Mouse (Mus musculus): ENCODE measurements around the gene Sez6l2.

The Sez6l2 gene

DNA sequence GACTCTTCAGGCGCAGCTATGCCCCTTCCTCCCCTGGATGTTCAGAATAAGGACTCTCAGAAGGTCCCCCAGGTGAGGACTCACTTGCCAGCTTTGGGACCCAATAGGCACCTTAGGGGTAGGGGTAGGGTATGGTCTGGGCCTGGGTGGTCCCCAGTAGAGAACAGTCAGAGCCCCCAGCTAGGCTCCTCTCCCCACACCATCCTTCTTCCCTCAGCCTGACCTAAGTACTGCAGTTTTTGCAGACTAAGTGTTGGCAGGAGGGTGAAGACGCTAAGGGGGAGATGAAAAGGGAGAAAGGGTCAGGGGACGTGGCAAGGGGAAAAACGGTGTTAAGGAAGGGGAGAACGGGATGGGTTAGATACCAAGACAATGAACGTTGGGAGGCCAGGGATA, 67.6 kb downstream of the Sez6l2 start:
- Histone ChIP-seq H3K27me3 (ENCODE audit: control insufficient read depth, insufficient read depth, low read length, poor library complexity, severe bottlenecking) (no peaks in the 10 kb centered on the region), H3K36me3 (ENCODE audit: control insufficient read depth, insufficient read depth, low read length, poor library complexity, severe bottlenecking) (no peaks in the 10 kb centered on the region; the same call in 1 of the 2 replicates)
- no peak for DNase-seq (ENCODE audit: low read depth, low spot score)

DNA sequence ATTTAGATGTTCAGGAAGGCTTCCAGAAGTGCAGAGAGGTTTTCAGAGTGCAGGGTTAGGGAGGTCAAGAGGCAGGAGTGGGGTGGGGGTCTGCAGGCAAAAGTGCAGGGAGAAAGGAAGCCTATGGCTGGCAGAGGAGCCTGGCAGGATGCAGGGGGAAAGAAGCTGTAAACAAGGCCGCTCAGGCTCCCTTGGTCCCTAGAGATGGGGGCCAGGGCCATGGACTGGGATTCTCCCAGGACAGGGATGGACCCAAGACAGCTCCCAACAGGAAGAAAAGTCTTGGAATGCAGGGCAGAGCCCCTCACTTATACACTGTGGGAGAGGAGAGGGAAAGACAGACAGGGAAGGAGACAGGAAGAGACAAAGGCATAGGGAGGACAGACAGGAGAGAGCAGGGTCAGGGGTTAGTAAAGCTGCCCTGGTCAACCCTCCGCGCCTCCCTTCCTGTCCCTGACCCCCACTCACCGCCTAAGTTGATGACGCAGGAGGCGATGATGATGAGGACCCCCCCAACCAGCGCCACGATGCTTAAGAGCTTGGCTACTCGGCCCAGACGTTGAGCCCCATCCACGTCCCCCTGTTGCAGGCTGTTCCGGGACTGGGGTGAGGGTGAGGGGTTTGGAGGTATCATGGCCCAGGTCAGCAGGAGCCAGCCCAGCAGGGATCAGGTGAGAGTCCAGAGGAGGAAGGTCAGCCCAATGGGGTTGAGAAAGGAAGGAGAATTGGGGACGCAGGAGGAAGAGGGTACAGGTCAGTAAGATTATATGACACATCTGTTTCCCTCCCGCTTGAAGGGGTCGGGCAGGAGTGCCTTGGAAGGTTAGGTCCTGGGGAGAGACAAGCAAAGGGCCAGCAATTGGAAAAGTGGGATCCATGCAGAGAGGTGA, 68.3 kb downstream of the Sez6l2 start:
- peaks cover 2% of the 10 kb centered on the region for H3K36me3 ChIP-seq (ENCODE audit: control insufficient read depth, insufficient read depth, low read length, poor library complexity, severe bottlenecking)
- DNase-seq (ENCODE audit: low read depth, low spot score), result no peak

DNA sequence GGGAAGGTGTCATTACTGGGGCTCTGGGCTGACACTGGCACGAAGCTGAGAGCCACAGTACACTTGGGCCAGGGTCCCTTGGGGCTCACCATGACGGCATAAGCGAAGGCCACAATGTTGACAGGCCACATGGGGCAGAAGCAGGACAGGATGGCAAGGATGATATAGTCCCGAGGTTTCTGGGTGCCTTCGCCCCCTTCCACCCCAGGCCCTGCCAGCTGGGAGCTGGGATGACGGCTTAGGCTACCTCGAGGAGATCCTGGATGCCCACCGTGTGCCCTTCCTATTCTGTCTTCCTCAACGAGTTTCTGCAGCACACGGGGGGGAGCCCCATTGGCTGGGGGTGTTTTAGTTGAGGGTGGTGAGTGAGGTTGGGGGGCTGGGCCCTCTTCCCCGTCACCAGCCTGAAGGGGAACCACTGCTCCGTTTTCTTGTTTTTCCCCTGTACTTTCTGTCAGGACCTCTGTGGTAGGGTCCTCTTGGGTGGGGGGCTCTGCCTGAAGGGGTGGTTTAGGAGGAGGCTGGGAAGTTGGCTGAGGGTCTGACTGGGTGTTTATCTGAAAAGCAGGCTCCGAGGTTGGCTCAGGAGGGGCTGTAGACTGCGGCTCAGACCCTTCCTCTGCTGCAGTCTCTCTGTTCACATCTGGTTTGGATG, 69.1 kb downstream of the Sez6l2 start:
- H3K36me3 ChIP-seq (ENCODE audit: control insufficient read depth, insufficient read depth, low read length, poor library complexity, severe bottlenecking), result peaks cover 8% of the 10 kb centered on the region
- H3K27me3 ChIP-seq (ENCODE audit: control insufficient read depth, insufficient read depth, low read length, poor library complexity, severe bottlenecking), result no peaks in the 10 kb centered on the region
- DNase-seq (ENCODE audit: low read depth, low spot score), result no peak

More for the DNA sequence above, 68.3 kb downstream of the Sez6l2 start:
- no peaks in the 10 kb centered on the region for H3K27me3 ChIP-seq (ENCODE audit: control insufficient read depth, insufficient read depth, low read length, poor library complexity, severe bottlenecking)

DNA sequence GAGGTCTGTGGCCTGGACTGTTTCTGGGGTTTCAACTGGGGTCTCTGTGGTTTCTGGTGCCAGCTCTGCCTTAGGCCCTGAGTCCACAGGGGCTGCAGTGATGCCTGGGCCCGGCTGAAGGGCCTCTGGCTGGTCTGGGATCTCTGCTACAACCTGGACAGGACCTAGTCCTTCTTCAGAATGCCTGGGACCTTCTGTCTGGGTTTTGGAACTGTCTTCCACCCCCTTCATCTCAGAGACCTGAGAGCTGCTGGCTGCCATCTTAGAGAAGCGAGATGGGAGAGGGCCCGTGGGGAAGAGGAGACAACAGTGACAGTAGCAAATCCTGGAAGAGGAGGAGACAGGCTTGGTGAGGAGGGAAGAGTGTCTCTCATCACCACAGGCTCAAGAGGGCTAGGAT, 69.7 kb downstream of the Sez6l2 start:
- DNase-seq (ENCODE audit: low read depth, low spot score), result no peak
- H3K36me3 ChIP-seq (ENCODE audit: control insufficient read depth, insufficient read depth, low read length, poor library complexity, severe bottlenecking), result peaks cover 8% of the 10 kb centered on the region
- no peaks in the 10 kb centered on the region for H3K27me3 ChIP-seq (ENCODE audit: control insufficient read depth, insufficient read depth, low read length, poor library complexity, severe bottlenecking)

Measured in splenic B cell, adult 2 months (primary cell).